Mouse (Mus musculus): ENCODE measurements at regions not wholly inside any gene's neighbourhood (a gene's known extent, or its start where the extent isn't known, plus 50 kb on each side); places are given as distances from the start of the nearest gene placed in this dataset.

DNA sequence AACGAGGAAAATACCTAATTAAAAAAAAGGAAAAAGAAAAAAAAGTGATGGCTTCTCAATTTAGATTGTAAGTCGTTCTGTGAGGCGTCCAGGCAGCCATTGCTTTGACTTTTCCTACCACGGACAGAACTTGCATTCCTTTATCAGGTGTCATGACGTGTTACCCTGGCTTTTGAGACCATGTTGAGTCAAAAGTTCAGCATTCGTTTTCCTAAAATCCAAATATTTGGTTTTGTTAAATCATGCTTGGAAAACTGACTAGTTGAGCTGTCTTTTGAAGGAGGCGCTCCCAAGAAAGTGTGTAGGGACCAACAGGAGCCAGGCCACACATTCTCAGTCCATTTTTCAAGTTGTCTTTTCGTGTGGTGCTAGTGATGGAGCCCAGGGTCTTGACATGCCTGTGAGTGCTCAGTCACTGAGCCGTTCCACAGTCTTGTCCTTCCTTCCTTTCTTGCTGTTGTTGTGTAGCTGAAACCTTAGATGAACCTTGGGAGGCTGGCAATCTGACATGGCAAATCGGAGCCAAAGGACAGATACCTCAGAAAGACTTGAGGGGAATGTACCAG lies 125.1 kb upstream of the Pik3r1 start:
- WGBS = 90% methylated on average over 10 of the region's 10 CpGs
- H3K4me3 ChIP-seq = no peak overlapping the region
- no peak for ATAC-seq (ENCODE audit: low FRiP score, low read depth)
- H3K36me3 ChIP-seq = no peaks in the 10 kb centered on the region
- no peak overlapping the region for H3K27ac ChIP-seq
- H3K9ac ChIP-seq = no peak overlapping the region
- H3K27me3 ChIP-seq (replicated peaks) = no peaks in the 10 kb centered on the region
- no peaks in the 10 kb centered on the region for H3K4me1 ChIP-seq
- no peak overlapping the region for H3K4me2 ChIP-seq (replicated peaks)
- no peaks in the 10 kb centered on the region for H3K9me3 ChIP-seq

DNA sequence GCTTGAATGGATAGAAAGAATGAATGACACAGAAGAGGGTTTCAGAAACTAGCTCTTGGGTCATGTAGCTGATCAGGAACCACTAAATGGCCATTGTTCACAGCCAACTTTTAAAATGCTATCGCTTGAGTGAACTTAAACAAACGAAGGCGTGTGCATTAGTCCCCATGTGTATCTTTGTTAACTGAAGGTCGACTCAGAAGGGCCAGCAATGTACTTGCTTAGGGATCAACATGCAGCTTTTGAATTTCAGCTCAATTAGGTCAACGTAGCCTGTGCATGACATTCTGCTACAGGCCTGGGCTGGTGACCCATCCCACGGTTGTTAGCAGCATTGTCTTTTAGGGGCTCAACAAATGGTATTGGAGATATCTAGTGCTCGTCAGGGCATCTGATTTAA lies 127.1 kb upstream of the Pik3r1 start:
- H3K4me3 ChIP-seq = no peak overlapping the region
- H3K4me2 ChIP-seq (replicated peaks) = no peak overlapping the region
- H3K36me3 ChIP-seq = no peaks in the 10 kb centered on the region
- WGBS = 70% methylated on average over 7 of the region's 7 CpGs
- H3K9ac ChIP-seq = no peak overlapping the region
- no peak for ATAC-seq (ENCODE audit: low FRiP score, low read depth)
- no peak overlapping the region for H3K27ac ChIP-seq
- no peaks in the 10 kb centered on the region for H3K9me3 ChIP-seq
- H3K27me3 ChIP-seq (replicated peaks) = no peaks in the 10 kb centered on the region
- no peaks in the 10 kb centered on the region for H3K4me1 ChIP-seq

DNA sequence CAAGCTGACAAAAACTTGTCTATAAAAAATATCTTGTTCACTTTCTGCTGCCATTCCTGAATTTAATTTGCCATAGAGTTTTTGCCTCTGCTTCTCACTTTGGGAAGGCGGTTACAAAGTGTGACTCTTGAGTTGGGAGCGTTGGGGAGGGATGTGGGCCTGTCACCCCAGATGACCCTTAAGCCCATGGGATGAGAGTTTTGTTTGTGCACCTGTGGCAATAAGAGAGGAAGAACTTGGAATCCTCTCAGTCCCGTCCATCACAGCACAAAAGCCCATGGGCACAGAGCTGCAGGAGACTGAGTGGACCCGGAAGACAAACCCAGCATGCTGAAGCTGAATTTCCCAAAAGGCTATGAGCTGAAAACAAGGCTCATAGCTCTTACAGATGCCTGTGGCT lies 127.7 kb upstream of the Pik3r1 start:
- Histone ChIP-seq H3K36me3 (no peaks in the 10 kb centered on the region), H3K9me3 (no peaks in the 10 kb centered on the region), H3K27ac (no peak overlapping the region), H3K4me3 (no peak overlapping the region), H3K4me2 (replicated peaks) (no peak overlapping the region), H3K9ac (no peak overlapping the region), H3K4me1 (no peaks in the 10 kb centered on the region), H3K27me3 (replicated peaks) (no peaks in the 10 kb centered on the region)
- no peak for ATAC-seq (ENCODE audit: low FRiP score, low read depth)
- WGBS = 61% methylated on average over 4 of the region's 4 CpGs

DNA sequence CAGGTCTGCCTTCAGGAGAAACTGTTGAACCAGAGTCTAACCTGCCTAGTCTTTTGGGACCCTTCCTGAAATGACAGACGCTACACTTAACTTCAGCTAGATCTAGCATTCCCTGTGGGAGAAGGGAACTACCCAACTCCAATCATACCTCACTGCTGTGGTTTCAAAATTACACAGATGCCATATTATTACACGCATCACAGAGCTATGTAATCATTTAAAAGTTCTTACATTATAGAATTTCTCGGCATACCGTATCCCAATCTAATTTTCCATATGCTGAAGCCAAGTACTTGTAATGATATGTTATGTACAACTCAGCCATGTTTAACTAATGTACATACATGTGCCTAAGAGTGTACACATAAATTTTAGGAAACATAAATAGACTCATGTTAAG lies 128.9 kb upstream of the Pik3r1 start:
- no peak for ATAC-seq (ENCODE audit: low FRiP score, low read depth)
- Histone ChIP-seq H3K4me2 (replicated peaks) (no peak overlapping the region), H3K9me3 (no peaks in the 10 kb centered on the region), H3K36me3 (no peaks in the 10 kb centered on the region), H3K27ac (no peak overlapping the region), H3K27me3 (replicated peaks) (no peaks in the 10 kb centered on the region), H3K4me1 (no peaks in the 10 kb centered on the region), H3K9ac (no peak overlapping the region), H3K4me3 (no peak overlapping the region)
- 92% methylated on average over 4 of the region's 4 CpGs for WGBS

DNA sequence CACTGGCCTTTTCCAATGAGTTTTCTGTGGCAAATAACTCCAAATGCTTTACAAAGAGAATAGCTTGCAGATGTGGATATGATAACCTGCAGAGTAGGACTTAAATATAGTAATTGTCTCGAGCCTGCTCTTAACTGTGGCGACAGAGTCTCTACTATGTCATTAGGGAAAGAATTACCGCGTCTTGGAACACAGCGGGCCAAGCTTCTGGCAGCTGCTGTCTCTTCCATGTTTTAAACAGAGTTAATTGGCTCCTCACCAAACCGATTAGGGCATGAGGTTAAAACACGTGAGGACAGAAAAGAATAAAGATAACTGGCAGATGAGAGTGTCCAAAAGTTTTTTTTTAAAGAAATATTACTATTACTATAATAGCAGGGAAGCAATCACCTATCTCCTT lies 134.2 kb upstream of the Pik3r1 start:
- ATAC-seq (ENCODE audit: low FRiP score, low read depth) = no peak
- H3K4me2 ChIP-seq (replicated peaks) = no peak overlapping the region
- no peak overlapping the region for H3K27ac ChIP-seq
- H3K36me3 ChIP-seq = no peaks in the 10 kb centered on the region
- no peak overlapping the region for H3K9ac ChIP-seq
- no peak overlapping the region for H3K4me3 ChIP-seq
- H3K27me3 ChIP-seq (replicated peaks) = no peaks in the 10 kb centered on the region
- H3K9me3 ChIP-seq = no peaks in the 10 kb centered on the region
- 76% methylated on average over 7 of the region's 7 CpGs for WGBS
- H3K4me1 ChIP-seq = no peaks in the 10 kb centered on the region

DNA sequence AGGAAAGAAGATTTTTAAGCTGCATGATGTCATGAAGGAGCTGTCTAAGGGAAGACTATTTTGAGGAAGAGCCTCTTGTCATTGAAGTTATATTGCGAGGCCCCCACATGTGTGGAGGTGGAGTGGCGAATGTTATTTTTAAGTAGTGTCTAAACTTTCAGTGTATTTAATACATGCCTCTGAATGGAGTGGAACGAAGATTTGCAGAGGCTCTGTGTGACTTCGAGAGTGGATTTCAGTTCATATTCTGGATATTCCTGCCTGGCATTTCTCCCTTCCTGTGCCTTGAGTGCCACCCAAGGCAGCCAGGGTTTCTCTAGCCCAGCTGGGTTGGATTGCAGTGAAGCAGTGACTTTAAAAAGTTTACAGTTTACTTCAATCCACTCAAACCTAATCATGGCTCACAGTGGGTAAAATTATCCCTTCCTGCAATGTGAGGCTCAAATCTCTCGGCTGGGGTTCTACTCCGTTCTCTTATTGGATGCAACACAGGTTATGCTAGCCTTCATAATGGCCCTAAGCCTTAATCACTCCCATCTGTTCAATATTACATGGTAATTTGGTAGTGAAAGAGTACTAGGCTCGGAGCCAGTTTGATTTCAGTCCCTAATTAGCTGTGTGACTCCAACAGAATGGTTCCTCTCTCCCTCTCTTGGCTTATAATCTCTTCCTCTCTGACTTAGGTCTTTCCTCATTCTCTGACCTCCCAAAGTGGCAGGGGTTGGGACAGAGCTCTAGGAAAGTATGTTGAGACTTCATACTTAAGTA lies 138.1 kb upstream of the Pik3r1 start:
- Histone ChIP-seq H3K36me3 (no peaks in the 10 kb centered on the region), H3K9me3 (no peaks in the 10 kb centered on the region), H3K27ac (no peak overlapping the region), H3K4me1 (no peaks in the 10 kb centered on the region), H3K9ac (no peak overlapping the region), H3K4me2 (replicated peaks) (no peak overlapping the region), H3K27me3 (replicated peaks) (no peaks in the 10 kb centered on the region), H3K4me3 (no peak overlapping the region)
- ATAC-seq (ENCODE audit: low FRiP score, low read depth) = peak; percentile 48; the same call in 1 of the 2 replicates
- 76% methylated on average over 7 of the region's 7 CpGs for WGBS

DNA sequence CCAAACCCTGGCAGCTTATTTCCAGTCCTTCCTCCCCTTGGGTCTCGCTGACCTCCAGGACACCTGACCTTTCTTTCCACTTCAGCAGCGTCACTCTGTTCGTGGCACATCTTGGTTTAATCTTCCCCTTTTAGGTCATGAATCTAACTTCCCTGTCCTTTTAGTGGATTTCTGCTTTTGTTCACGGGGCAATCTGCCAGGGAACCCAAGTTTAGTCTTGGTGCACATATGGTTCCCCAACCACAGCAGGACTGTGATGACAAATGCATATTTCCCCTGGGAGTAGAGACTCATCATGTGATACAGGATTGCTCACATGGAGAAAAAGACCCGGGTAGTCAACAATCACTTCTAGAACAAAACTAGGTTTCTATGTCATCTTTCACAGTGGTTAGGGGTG lies 141.0 kb upstream of the Pik3r1 start:
- no peak for ATAC-seq (ENCODE audit: low FRiP score, low read depth)
- Histone ChIP-seq H3K4me1 (no peaks in the 10 kb centered on the region), H3K4me3 (no peak overlapping the region), H3K9ac (no peak overlapping the region), H3K27ac (no peak overlapping the region), H3K4me2 (replicated peaks) (no peak overlapping the region), H3K27me3 (replicated peaks) (no peaks in the 10 kb centered on the region), H3K9me3 (no peaks in the 10 kb centered on the region), H3K36me3 (no peaks in the 10 kb centered on the region)
- 77% methylated on average over 5 of the region's 5 CpGs for WGBS

DNA sequence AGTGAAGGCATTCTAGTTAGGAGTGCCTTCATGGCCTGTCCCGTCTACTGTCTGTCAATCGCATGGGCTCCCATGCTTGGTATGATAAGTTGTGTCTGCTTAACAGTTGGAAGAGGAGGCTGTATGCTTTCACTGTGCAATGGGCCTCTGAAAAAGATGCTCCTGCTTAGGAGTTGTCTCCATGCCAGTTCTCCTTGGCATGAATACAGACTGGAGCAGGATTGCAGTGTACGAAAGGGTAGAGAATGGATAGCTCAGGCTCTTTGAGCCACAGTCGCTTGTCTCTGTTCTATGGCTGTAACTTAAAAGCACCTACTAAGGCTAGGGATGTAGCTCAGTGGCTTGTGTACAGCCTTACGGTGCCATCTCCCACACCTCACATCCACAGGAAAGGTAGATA lies 142.7 kb upstream of the Pik3r1 start:
- no peaks in the 10 kb centered on the region for H3K27me3 ChIP-seq (replicated peaks)
- H3K4me3 ChIP-seq = no peak overlapping the region
- H3K27ac ChIP-seq = no peak overlapping the region
- ATAC-seq (ENCODE audit: low FRiP score, low read depth) = no peak
- H3K4me1 ChIP-seq = no peaks in the 10 kb centered on the region
- H3K36me3 ChIP-seq = no peaks in the 10 kb centered on the region
- H3K9me3 ChIP-seq = no peaks in the 10 kb centered on the region
- WGBS = 96% methylated on average over 5 of the region's 5 CpGs
- H3K9ac ChIP-seq = no peak overlapping the region
- no peak overlapping the region for H3K4me2 ChIP-seq (replicated peaks)

DNA sequence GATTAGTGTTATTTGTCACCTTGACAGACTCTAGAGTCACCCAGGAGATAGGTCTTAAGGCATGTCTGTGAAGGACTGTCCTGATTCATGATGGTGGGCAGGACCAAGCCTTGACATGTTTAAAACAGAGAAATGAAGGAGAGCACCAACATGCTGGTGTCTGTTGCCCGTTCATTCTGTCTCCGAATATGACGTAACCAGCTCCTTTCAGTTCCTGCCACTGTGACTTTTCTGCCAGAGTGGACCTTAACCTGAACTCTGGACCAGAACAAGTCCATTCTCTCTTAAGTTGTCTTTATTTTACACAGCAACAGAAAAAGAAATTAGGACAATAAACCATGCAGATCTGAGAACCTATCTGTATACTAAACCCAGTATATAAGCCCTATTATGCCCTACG lies 146.1 kb upstream of the Pik3r1 start:
- Histone ChIP-seq H3K9me3 (no peaks in the 10 kb centered on the region), H3K27ac (no peak overlapping the region), H3K27me3 (replicated peaks) (no peaks in the 10 kb centered on the region), H3K9ac (no peak overlapping the region), H3K4me1 (no peaks in the 10 kb centered on the region), H3K4me3 (no peak overlapping the region), H3K4me2 (replicated peaks) (no peak overlapping the region), H3K36me3 (no peaks in the 10 kb centered on the region)
- no peak for ATAC-seq (ENCODE audit: low FRiP score, low read depth)
- 92% methylated on average over 4 of the region's 4 CpGs for WGBS

DNA sequence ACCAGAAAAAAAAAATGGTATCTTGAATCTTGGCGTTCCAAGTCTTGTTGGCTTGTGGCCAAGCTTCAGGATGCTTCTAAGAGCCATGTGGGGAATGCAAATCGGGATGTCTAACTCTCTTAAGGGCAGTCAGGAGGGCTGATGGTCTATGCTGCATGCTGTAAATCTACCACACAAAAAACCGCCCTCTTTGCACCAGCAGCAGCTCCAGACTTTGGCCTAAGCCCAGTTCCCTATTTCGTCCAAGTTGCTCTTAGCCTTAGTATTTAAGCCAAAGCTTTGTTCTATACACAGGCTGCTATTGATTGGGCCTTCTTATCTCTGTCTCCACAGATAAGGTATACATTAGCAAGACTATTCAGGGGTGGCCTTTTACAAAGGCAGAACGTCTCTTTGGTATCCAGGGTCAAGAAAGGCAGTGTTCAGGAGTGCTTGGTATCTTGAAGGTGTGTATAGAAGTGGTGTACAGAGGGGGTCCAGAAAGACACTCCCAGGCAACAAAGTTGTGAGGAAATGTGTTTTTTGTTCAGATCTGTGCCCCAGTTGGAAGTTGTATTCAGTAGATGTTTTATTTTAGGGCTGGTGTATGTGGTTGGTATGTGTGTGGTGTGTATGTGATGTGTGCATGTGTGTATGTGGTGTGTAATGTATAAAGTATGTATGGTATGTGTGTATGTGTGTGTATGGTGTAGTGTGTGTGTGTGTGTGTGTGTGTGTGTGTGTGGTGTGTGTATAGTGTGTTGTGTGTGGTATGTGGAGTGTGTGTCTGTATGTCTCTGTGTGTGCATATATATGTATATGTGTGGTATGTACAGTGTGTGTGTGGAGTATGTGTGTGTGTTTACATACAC lies 146.9 kb upstream of the Pik3r1 start:
- ATAC-seq (ENCODE audit: low FRiP score, low read depth) = no peak
- WGBS = 59% methylated on average over 5 of the region's 5 CpGs
- Histone ChIP-seq H3K4me2 (replicated peaks) (no peak overlapping the region), H3K4me3 (no peak overlapping the region), H3K9me3 (no peaks in the 10 kb centered on the region), H3K4me1 (no peaks in the 10 kb centered on the region), H3K27me3 (replicated peaks) (no peaks in the 10 kb centered on the region), H3K9ac (no peak overlapping the region), H3K36me3 (no peaks in the 10 kb centered on the region), H3K27ac (no peak overlapping the region)

DNA sequence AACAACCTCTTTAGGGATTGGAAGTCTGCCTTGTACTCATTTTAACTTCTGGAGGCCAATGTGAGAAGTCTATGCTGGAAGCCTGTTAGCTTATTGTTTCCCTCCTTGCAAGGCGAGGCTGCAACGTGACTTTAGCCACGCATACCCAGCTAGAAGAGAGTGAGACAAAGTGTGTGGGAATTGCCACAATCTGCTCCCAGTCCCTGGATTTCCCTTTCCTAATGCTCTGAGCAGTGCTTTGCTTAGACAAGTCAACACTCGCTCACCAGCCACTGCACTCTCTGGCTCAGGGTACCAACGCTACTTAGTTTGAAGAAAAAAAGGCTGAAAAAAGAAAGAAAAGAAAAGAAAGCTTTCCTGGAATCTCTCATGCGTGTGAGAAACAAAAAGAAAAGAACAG lies 147.5 kb upstream of the Pik3r1 start:
- Histone ChIP-seq H3K36me3 (no peaks in the 10 kb centered on the region), H3K27me3 (replicated peaks) (no peaks in the 10 kb centered on the region), H3K9ac (no peak overlapping the region), H3K4me2 (replicated peaks) (no peak overlapping the region), H3K4me3 (no peak overlapping the region), H3K9me3 (no peaks in the 10 kb centered on the region), H3K4me1 (no peaks in the 10 kb centered on the region), H3K27ac (no peak overlapping the region)
- ATAC-seq (ENCODE audit: low FRiP score, low read depth) = no peak
- WGBS = 75% methylated on average over 6 of the region's 6 CpGs

DNA sequence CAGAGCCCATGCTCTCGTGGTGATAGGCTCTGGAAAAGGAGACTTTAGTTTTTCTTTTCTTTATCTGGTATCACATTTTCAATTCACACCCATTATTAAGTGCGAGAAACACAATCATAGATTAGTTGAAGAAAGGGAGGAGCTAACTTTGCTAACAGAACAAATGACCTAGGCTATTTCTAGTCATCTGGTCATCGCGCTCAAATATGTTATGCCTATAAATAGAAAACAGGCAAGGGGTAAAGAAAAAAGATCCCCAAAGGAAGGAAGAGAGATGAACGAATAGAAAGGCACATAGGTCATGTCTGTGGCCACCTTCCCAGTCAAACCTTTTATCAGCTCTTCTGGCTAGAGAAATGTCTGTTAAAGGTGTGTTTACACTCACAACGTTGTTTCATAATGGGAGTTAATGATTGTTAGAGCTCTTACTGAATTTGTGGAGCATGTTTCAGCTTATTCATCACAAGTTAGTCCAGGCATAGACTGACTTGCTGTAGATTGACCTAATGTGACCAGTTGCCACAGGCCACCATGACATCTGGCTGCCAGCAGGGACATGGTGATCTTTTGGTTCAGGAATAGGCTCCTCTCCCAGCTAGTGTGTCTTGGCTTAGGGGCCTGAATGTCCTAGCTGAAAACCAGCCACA lies 148.1 kb upstream of the Pik3r1 start:
- no peaks in the 10 kb centered on the region for H3K27me3 ChIP-seq (replicated peaks)
- no peaks in the 10 kb centered on the region for H3K9me3 ChIP-seq
- no peak overlapping the region for H3K4me2 ChIP-seq (replicated peaks)
- no peak overlapping the region for H3K9ac ChIP-seq
- H3K36me3 ChIP-seq = no peaks in the 10 kb centered on the region
- H3K4me3 ChIP-seq = no peak overlapping the region
- H3K27ac ChIP-seq = no peak overlapping the region
- no peaks in the 10 kb centered on the region for H3K4me1 ChIP-seq
- WGBS = 80% methylated on average over 6 of the region's 6 CpGs
- ATAC-seq (ENCODE audit: low FRiP score, low read depth) = no peak
